Mouse (Mus musculus): ENCODE measurements at regions not wholly inside any gene's neighbourhood (a gene's known extent, or its start where the extent isn't known, plus 50 kb on each side); places are given as distances from the start of the nearest gene placed in this dataset.

GRCm38 (mm10) chr4:40090295-40090694 lies 52.6 kb upstream of the Aco1 start:
- no peak for TF ChIP-seq CTCF (conservative IDR thresholded peaks at IDR 0.05; ENCODE audit: insufficient read depth, insufficient read length, low read depth, low read length)
- TF ChIP-seq POLR2A (IDR thresholded peaks at IDR 0.05; ENCODE audit: low read depth, low read length): no peak
